Mouse (Mus musculus): ENCODE measurements around the gene Olfr108.

Olfr108 gene

GRCm38 (mm10) chr17:37445180-37445579 lies at the start of gene Olfr108:
TSS of gene Olfr108 (plus strand) at chr17:37445480.
- DNase-seq (ENCODE audit: low spot score), result no peak

GRCm38 (mm10) chr17:37398926-37399325 lies 46.4 kb upstream of the Olfr108 start, which contains the start of gene Olfr107:
TSS of gene Olfr107 (plus strand) at chr17:37399226.
- no peak for DNase-seq (ENCODE audit: low spot score)

GRCm38 (mm10) chr17:37413380-37413779 lies 31.9 kb upstream of the Olfr108 start:
- no peak for DNase-seq (ENCODE audit: low spot score)

- no peak for DNase-seq (ENCODE audit: low spot score)
These were observed 13.3 kb downstream of the Olfr108 start, which contains the start of gene Olfr109 for GRCm38 (mm10) chr17:37458616-37459015. TSS of gene Olfr109 (plus strand) at chr17:37458916.

GRCm38 (mm10) chr17:37483452-37483851 lies 38.2 kb downstream of the Olfr108 start, which contains the start of gene H2-M2:
TSS of gene H2-M2 (minus strand) at chr17:37483552.
- no peak for DNase-seq (ENCODE audit: low spot score)

GRCm38 (mm10) chr17:37491930-37492518 lies 46.7 kb downstream of the Olfr108 start, which contains the start of gene Olfr110:
TSS of gene Olfr110 (plus strand) at chr17:37492468.
- no peak for DNase-seq (ENCODE audit: low spot score)
